Comparison of ENCODE assay signal across 11 mouse cellular contexts in genomic region chr4:123014501-123015282, GRCm38 (mm10). TPM values are rescaled to one million over a fixed set of nuclear protein-coding genes. Genes with fewer than 3 reads are reported as not detected.
DNase-seq lines count a peak whose midpoint lies in the region; ATAC-seq and TF ChIP-seq lines count a peak whose summit lies in the region.
"Had no signal": no experiment of that assay in that cellular context is flagged by ENCODE, and none has a peak within 500 bp of the region (broad histone marks: within the 10 kb centered on the region; RNA-seq: fewer than 3 reads in every experiment).

No protein-coding gene starts in this region.

- H3K4me1 ChIP-seq in neural tube, embryonic 11.5 days (ENCODE audit: control insufficient read depth, insufficient read depth, low read length): peaks cover 36% of the 10 kb centered on the region
- H3K4me1 ChIP-seq in forebrain, embryonic 11.5 days (replicated peaks; ENCODE audit: control insufficient read depth, insufficient read depth, low read length): peaks cover 28% of the 10 kb centered on the region
- peaks cover 46% of the 10 kb centered on the region for H3K4me1 ChIP-seq in hindbrain, embryonic 16.5 days (ENCODE audit: control insufficient read depth, insufficient read depth, low read depth, low read length)
- H3K4me1 ChIP-seq in neural tube, embryonic 15.5 days: peaks cover 62% of the 10 kb centered on the region
- no peaks in the 10 kb centered on the region for H3K4me1 ChIP-seq in stomach, postnatal 0 days (replicated peaks; ENCODE audit: control insufficient read depth, insufficient read depth)

- peak overlapping the region; percentile 89 for H3K27ac ChIP-seq in neural tube, embryonic 11.5 days (ENCODE audit: low read depth, low read length)
- H3K27ac ChIP-seq in forebrain, embryonic 11.5 days (ENCODE audit: low read depth, low read length): peak overlapping the region; percentile 96
- peak overlapping the region; percentile 89 for H3K27ac ChIP-seq in hindbrain, embryonic 16.5 days (ENCODE audit: low read depth, low read length)
- H3K27ac ChIP-seq in neural tube, embryonic 15.5 days (replicated peaks): peak overlapping the region; percentile 97
- no peak overlapping the region for H3K27ac ChIP-seq in stomach, postnatal 0 days (replicated peaks)
- H3K27ac ChIP-seq: lung, embryonic 15.5 days had no signal

- H3K4me3 ChIP-seq in neural tube, embryonic 11.5 days (ENCODE audit: low read depth, low read length): no peak overlapping the region
- no peak overlapping the region for H3K4me3 ChIP-seq in forebrain, embryonic 11.5 days (ENCODE audit: low read depth, low read length)
- no peak overlapping the region for H3K4me3 ChIP-seq in hindbrain, embryonic 16.5 days (ENCODE audit: low read length)
- no peak overlapping the region for H3K4me3 ChIP-seq in neural tube, embryonic 15.5 days (replicated peaks)
- H3K4me3 ChIP-seq in stomach, postnatal 0 days (ENCODE audit: low read depth, low read length): no peak overlapping the region
- H3K4me3 ChIP-seq: lung, embryonic 15.5 days had no signal

- no peaks in the 10 kb centered on the region for H3K9me3 ChIP-seq in neural tube, embryonic 11.5 days (ENCODE audit: control insufficient read depth, low read length)
- no peaks in the 10 kb centered on the region for H3K9me3 ChIP-seq in forebrain, embryonic 11.5 days (ENCODE audit: control insufficient read depth, low read length)
- no peaks in the 10 kb centered on the region for H3K9me3 ChIP-seq in hindbrain, embryonic 16.5 days (ENCODE audit: control insufficient read depth, low read length)
- no peaks in the 10 kb centered on the region for H3K9me3 ChIP-seq in neural tube, embryonic 15.5 days (replicated peaks)
- H3K9me3 ChIP-seq in stomach, postnatal 0 days (ENCODE audit: control insufficient read depth, low read length): no peaks in the 10 kb centered on the region
- H3K9me3 ChIP-seq: lung, embryonic 15.5 days had no signal

- no peak for TF ChIP-seq EP300 in stomach, postnatal 0 days (optimal IDR thresholded peaks at IDR 0.05)

- H3K4me2 ChIP-seq in neural tube, embryonic 11.5 days (ENCODE audit: low read depth): peak overlapping the region; percentile 3; the same call in 1 of the 2 replicates
- H3K4me2 ChIP-seq in forebrain, embryonic 11.5 days (ENCODE audit: low read depth, low read length, severe bottlenecking): peak overlapping the region; percentile 29; the same call in 1 of the 2 replicates
- peak overlapping the region; percentile 28; the same call in 1 of the 2 replicates for H3K4me2 ChIP-seq in hindbrain, embryonic 16.5 days (ENCODE audit: low read length)
- peak overlapping the region; percentile 46 for H3K4me2 ChIP-seq in neural tube, embryonic 15.5 days
- H3K4me2 ChIP-seq in stomach, postnatal 0 days (replicated peaks; ENCODE audit: low read depth): no peak overlapping the region
- H3K4me2 ChIP-seq: lung, embryonic 15.5 days had no signal

- no peaks in the 10 kb centered on the region for H3K27me3 ChIP-seq in neural tube, embryonic 11.5 days (ENCODE audit: control insufficient read depth, insufficient read depth, low read length)
- H3K27me3 ChIP-seq in forebrain, embryonic 11.5 days (ENCODE audit: control insufficient read depth, insufficient read depth, low read length): no peaks in the 10 kb centered on the region
- H3K27me3 ChIP-seq in hindbrain, embryonic 16.5 days (replicated peaks; ENCODE audit: control insufficient read depth, insufficient read depth, low read length): no peaks in the 10 kb centered on the region
- no peaks in the 10 kb centered on the region for H3K27me3 ChIP-seq in neural tube, embryonic 15.5 days (replicated peaks)
- H3K27me3 ChIP-seq in stomach, postnatal 0 days (ENCODE audit: control insufficient read depth, insufficient read depth, low read length): no peaks in the 10 kb centered on the region
- H3K27me3 ChIP-seq: lung, embryonic 15.5 days had no signal

- no peak for TF ChIP-seq CTCF in stomach, postnatal 0 days (IDR thresholded peaks at IDR 0.05; ENCODE audit: low read depth)

- WGBS in neural tube, embryonic 11.5 days: 31% methylated on average over 7 of the region's 7 CpGs
- 17% methylated on average over 7 of the region's 7 CpGs for WGBS in forebrain, embryonic 11.5 days
- WGBS in hindbrain, embryonic 16.5 days: 19% methylated on average over 7 of the region's 7 CpGs
- 15% methylated on average over 7 of the region's 7 CpGs for WGBS in neural tube, embryonic 15.5 days
- 44% methylated on average over 7 of the region's 7 CpGs for whole genome bisulfite sequencing in stomach, postnatal 0 days

- no peaks in the 10 kb centered on the region for H3K36me3 ChIP-seq in neural tube, embryonic 11.5 days (ENCODE audit: control insufficient read depth, insufficient read depth, low read length)
- H3K36me3 ChIP-seq in forebrain, embryonic 11.5 days (ENCODE audit: control insufficient read depth, insufficient read depth, low read length): no peaks in the 10 kb centered on the region
- H3K36me3 ChIP-seq in hindbrain, embryonic 16.5 days (ENCODE audit: control insufficient read depth, insufficient read depth, low read length): no peaks in the 10 kb centered on the region
- no peaks in the 10 kb centered on the region for H3K36me3 ChIP-seq in neural tube, embryonic 15.5 days
- H3K36me3 ChIP-seq in stomach, postnatal 0 days (ENCODE audit: control insufficient read depth, insufficient read depth, low read length): no peaks in the 10 kb centered on the region
- H3K36me3 ChIP-seq: lung, embryonic 15.5 days had no signal

- peak overlapping the region; percentile 1; the same call in 1 of the 2 replicates for H3K9ac ChIP-seq in neural tube, embryonic 11.5 days (ENCODE audit: low read length)
- H3K9ac ChIP-seq in forebrain, embryonic 11.5 days (ENCODE audit: low read length): no peak overlapping the region
- no peak overlapping the region for H3K9ac ChIP-seq in hindbrain, embryonic 16.5 days (ENCODE audit: low read depth, low read length)
- 0 out of 2 replicates have a peak overlapping the region, but pooled peaks have one; percentile 21 for H3K9ac ChIP-seq in neural tube, embryonic 15.5 days (replicated peaks)
- no peak overlapping the region for H3K9ac ChIP-seq in stomach, postnatal 0 days (ENCODE audit: low read length)
- H3K9ac ChIP-seq: lung, embryonic 15.5 days had no signal

- peak; percentile 12 for ATAC-seq in neural tube, embryonic 11.5 days (ENCODE audit: insufficient read depth, low FRiP score, low TSS enrichment)
- ATAC-seq in forebrain, embryonic 11.5 days (replicated peaks; ENCODE audit: low FRiP score): peak; percentile 16; the same call in 1 of the 2 replicates
- ATAC-seq in hindbrain, embryonic 16.5 days: peak; percentile 30
- ATAC-seq in neural tube, embryonic 15.5 days (ENCODE audit: low FRiP score): peak; percentile 63
- no peak for ATAC-seq in stomach, postnatal 0 days (ENCODE audit: low FRiP score, low TSS enrichment)

- peak; percentile 31 for DNase-seq in neural tube, embryonic 11.5 days (ENCODE audit: low spot score)
- no peak for DNase-seq in neural tube, embryonic 10.5 days (ENCODE audit: extremely low spot score, low spot score)
- DNase-seq in forebrain, embryonic 11.5 days (ENCODE audit: low spot score): no peak
- DNase-seq in c-Kit-positive CD71-positive TER-119-positive erythroid progenitor cells, embryonic 14.5 days (ENCODE audit: low spot score): no peak
- no peak for DNase-seq in stomach, postnatal 0 days (ENCODE audit: low spot score)
- no peak for DNase-seq in thymus, postnatal 36 days
- DNase-seq: gastrocnemius, postnatal 10 days; kidney, adult 9 months had no signal

RNA-seq across cellular contexts. Expression of gene Trit1, which starts 1.7 kb away (rescaled TPM):
- 22.3 and 25.4 TPM in 2 replicates for polyA plus RNA-seq in neural tube, embryonic 11.5 days (2014; fragmentation: Nextera tagmentation; extraction: Ambion mirVana)
- polyA plus RNA-seq in forebrain, embryonic 11.5 days (2014; fragmentation: Nextera tagmentation; extraction: Ambion mirVana): 21.6 and 24.4 TPM in 2 replicates
- polyA plus RNA-seq in hindbrain, embryonic 16.5 days (2015; fragmentation: Nextera tagmentation; extraction: Ambion mirVana): 21.4 and 21.5 TPM in 2 replicates
- polyA plus RNA-seq in neural tube, embryonic 15.5 days (2015; fragmentation: Nextera tagmentation; extraction: Ambion mirVana): 21.0 and 21.9 TPM in 2 replicates
- polyA plus RNA-seq in stomach, postnatal 0 days (2015; fragmentation: Nextera tagmentation; extraction: Ambion mirVana): 11.6 and 12.0 TPM in 2 replicates

RNA-seq across cellular contexts. Expression of gene Mycl, which starts 19.2 kb away (rescaled TPM):
- polyA plus RNA-seq in neural tube, embryonic 11.5 days (2014; fragmentation: Nextera tagmentation; extraction: Ambion mirVana): 95.5 and 101 TPM in 2 replicates
- 66.8 and 69.5 TPM in 2 replicates for polyA plus RNA-seq in forebrain, embryonic 11.5 days (2014; fragmentation: Nextera tagmentation; extraction: Ambion mirVana)
- 34.1 and 44.7 TPM in 2 replicates for polyA plus RNA-seq in hindbrain, embryonic 16.5 days (2015; fragmentation: Nextera tagmentation; extraction: Ambion mirVana)
- polyA plus RNA-seq in neural tube, embryonic 15.5 days (2015; fragmentation: Nextera tagmentation; extraction: Ambion mirVana): 38.2 and 52.3 TPM in 2 replicates
- 14.2 and 17.4 TPM in 2 replicates for polyA plus RNA-seq in stomach, postnatal 0 days (2015; fragmentation: Nextera tagmentation; extraction: Ambion mirVana)

RNA-seq across cellular contexts. Expression of gene Mfsd2a, which starts 53.7 kb away (rescaled TPM):
- 18.0 and 18.1 TPM in 2 replicates for polyA plus RNA-seq in neural tube, embryonic 11.5 days (2014; fragmentation: Nextera tagmentation; extraction: Ambion mirVana)
- polyA plus RNA-seq in forebrain, embryonic 11.5 days (2014; fragmentation: Nextera tagmentation; extraction: Ambion mirVana): 22.5 TPM in 2 replicates
- polyA plus RNA-seq in hindbrain, embryonic 16.5 days (2015; fragmentation: Nextera tagmentation; extraction: Ambion mirVana): 34.3 and 36.5 TPM in 2 replicates
- 23.3 and 29.3 TPM in 2 replicates for polyA plus RNA-seq in neural tube, embryonic 15.5 days (2015; fragmentation: Nextera tagmentation; extraction: Ambion mirVana)
- 6.8 and 7.1 TPM in 2 replicates for polyA plus RNA-seq in stomach, postnatal 0 days (2015; fragmentation: Nextera tagmentation; extraction: Ambion mirVana)

Comparison
In these comparisons a context has a peak if more than half of its experiments do, and no peak if none do; other contexts are left out.
1. H3K9ac ChIP-seq: peak in neural tube, embryonic 11.5 days (single experiment) and neural tube, embryonic 15.5 days (single experiment); none in forebrain, embryonic 11.5 days (single experiment), hindbrain, embryonic 16.5 days (single experiment) and stomach, postnatal 0 days (single experiment).